Mouse (Mus musculus) telencephalon, adult 2 months (tissue): ENCODE results near the gene Npas3.
A peak's percentile ranks its signal among the peaks of the same experiment; 100 is the strongest.

Source experiments
- DNase-seq: peaks from one replicate; pipeline ENCODE4 v3.0.0-alpha.2; 2011; ENCODE audit warnings: low read depth, low spot score

The Npas3 gene

DNA sequence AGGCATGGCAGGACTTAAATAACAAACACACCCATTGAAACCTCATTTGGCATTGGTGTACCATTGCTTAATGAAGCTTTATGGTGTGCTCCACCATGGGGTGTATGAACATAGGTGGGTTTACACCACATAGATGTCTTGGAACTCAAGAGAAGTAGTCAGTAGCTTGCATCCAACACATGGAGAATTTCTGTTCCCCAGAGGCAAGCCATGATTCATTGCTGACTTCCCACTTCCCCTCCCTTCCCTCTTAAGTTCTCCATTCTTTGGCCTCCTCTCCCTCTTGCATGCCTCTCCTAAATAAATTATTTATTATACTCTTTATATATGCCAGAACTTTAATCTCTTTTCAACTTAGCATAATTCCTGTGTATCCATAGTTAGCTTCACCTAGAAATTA lies 611.7 kb downstream of the Npas3 start:
- no peak for DNase-seq

- DNase-seq, result no peak
These were observed 613.8 kb downstream of the Npas3 start for GRCm38 (mm10) chr12:53862281-53862680.

DNA sequence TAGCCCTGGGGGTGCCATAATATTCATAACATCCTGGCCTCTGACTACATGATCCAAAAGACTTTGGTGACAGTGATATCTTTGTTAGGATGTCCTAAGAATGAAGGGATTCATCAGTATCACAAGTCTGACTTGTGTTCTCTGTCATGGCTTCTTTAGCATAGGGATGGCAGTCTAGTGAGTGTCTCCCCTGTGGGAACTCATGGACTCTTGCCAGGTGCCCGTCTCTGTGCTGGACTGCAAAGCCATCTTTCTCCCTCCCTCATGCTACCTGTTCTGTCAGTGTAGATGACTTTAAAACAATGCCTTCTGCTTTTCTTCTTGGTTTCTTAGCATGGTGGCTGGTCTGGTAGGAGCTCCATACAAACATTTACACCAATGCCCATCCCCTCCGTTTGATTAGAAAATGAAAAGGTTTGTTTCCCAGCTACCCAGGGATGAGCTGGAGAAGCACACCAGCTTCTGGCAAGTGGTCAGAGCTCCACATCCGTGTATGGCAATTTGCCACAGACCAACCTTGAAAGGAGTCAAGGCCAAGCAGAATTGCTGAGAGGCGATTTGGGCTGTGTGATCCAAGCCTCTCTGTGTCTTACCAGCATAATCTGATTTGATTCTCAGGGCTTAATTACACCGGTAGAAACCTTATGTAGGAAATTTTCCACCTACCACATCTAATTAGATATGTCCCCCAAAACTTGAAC lies 616.1 kb downstream of the Npas3 start:
- no peak for DNase-seq

- no peak for DNase-seq
These were observed 617.2 kb downstream of the Npas3 start for GRCm38 (mm10) chr12:53865691-53866090.

DNA sequence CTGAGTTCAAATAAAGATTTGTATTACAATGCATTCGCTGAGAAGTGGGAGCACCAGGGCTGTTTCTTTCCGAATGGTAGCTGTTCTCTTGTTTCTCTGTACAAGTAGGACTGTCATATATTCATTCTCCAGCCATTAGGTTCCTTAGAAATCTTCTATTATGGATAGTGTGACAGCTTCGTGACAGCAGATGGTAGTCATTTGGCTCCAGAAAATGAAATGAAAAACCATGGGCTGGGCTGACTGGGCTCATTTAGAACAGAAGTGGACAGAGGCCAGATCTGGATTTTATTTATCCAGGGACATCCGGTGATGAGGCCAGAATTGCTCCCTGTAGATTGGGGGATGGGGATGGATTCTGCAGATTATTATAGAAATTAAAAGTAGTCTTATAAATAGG lies 621.5 kb downstream of the Npas3 start:
- DNase-seq, result no peak

DNA sequence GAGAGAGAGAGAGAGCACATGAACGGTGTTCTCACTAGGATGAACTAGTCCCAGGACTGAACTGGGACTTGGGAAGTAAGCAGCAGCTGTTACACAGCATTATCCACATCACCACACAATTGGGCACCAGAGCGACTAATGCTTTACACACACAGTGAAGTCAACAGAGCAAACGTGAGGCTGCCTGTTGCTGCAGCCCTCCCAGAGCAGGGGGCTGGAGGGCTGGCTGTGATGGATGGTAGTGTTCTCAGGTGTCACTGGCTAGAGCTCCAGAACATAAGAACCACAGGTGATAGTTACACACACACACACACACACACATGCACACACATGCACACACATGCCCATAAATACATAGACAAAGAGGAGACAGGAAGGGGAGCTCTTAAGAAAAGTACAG lies 626.7 kb downstream of the Npas3 start:
- no peak for DNase-seq

- no peak for DNase-seq
These were observed 628.2 kb downstream of the Npas3 start for GRCm38 (mm10) chr12:53876693-53877092.

DNA sequence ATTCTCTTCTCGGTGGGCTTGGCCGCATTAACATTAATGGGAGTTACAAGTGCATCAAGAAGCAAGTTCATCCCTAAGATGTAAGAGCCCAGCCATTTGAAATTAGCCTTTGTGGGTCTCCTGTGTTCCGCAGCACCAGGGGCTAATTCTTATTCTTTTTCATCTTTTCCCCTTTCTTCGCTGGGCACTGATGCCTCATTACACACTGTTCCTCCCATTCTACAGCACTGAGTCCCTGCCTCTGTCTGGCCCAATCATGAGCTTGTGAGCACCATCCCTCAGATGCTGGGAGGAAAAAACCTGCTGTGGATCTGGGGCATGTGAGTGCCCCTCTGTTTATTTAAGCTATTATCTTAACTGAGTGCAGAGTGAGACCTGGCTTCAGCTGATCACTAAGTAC lies 633.2 kb downstream of the Npas3 start:
- no peak for DNase-seq

DNA sequence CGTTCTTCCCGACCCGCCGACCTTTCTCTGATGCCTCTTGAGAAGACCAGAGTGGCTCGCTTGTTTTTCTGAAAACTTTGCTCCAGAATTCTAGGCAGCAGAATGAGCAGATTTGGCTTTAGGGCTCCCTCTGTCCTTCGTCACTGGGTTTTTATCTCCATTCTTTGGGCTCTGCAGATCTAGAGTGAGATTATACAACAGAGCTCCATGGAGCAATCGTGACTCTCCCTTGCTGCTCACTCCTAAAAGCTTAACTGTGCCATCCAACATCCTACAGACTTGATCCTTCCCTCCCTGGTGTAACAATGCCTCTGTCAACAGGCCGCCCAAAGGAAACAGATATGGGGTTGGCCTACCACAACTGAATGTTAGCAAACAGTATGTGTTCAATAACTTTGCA lies 634.4 kb downstream of the Npas3 start:
- no peak for DNase-seq

GRCm38 (mm10) chr12:53888624-53889023 lies 640.1 kb downstream of the Npas3 start:
- DNase-seq, result no peak

- no peak for DNase-seq
These were observed 647.4 kb downstream of the Npas3 start for GRCm38 (mm10) chr12:53895909-53896308.

- peak; percentile 9 for DNase-seq
These were observed 660.3 kb downstream of the Npas3 start for GRCm38 (mm10) chr12:53908761-53909160.

DNA sequence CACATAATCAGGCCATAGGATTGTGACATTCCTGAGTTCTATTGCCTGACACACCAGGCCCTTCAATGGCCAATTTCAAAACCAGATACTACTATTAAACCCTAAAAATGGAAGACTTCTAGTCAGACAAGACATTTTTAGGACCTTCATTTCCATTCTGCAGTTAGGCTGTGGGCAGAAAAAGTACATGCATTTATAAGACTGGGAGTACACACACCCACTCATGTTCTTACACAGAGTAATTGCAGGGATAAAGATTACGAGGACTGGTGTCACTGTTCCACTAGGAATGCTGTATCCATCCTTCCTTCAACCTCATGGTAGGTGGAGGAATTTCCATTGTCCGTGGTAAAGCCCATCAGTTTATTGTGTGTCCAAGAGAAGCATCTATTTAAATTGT lies 661.7 kb downstream of the Npas3 start:
- peak; percentile 40 for DNase-seq

DNA sequence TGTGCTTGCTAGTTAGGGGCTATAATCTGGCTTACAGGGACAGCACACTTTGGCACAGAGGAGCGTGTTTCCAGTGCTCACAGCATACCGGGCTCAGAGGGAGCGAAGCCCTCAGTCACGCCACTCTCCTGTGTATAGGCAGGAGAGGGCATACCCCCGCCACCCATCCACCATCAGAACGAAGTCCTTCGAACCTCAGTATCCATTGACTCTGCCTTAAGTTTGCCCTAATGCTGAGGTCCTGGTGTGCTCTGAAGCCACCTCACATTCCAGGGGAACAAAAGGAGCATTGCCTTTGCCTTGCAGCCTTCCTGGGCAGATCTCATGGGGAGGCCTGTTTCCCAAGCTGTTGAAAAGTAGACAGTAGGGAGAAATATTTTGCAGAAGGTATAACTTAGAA lies 673.7 kb downstream of the Npas3 start:
- DNase-seq, result no peak

DNA sequence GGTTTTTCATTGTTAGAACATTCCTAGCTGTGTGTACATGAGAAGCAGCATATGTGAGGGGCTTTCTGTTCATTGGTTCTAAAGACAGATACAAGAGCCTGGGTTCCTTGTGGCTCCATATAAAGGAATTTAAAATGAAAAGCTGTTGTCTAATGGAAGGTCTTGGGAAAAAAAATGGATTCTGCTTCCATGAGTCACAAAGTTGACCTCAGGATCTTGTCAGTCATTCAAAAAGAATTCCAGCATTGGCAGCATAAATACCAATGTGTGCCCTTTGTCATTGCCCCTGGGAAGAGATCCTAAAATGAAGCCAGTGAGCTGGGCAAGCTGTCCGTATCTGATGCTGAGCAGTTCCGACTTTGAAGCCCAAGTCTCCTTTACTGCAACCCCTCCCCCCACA lies 700.3 kb downstream of the Npas3 start:
- DNase-seq, result no peak

GRCm38 (mm10) chr12:53962004-53962403 lies 713.5 kb downstream of the Npas3 start:
- DNase-seq, result no peak

DNA sequence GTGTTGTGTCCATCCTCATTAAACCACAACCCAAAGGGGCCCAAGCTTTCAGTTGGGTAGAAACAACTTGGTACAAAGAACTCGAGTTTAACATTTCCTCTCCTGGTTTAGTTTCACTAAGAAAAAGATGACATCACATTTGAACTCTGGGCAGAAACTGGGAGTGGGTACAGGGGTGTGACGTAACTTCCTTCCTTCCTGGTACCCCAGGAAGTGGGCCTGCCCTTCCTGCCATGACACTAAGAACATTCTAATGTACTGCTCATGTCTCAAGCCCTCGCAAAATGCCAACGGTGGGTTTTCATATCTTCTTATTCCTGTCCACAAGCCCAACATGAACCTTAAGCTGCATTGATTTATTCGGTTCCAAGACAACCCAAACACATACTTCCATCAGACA lies 715.1 kb downstream of the Npas3 start:
- DNase-seq, result no peak

DNA sequence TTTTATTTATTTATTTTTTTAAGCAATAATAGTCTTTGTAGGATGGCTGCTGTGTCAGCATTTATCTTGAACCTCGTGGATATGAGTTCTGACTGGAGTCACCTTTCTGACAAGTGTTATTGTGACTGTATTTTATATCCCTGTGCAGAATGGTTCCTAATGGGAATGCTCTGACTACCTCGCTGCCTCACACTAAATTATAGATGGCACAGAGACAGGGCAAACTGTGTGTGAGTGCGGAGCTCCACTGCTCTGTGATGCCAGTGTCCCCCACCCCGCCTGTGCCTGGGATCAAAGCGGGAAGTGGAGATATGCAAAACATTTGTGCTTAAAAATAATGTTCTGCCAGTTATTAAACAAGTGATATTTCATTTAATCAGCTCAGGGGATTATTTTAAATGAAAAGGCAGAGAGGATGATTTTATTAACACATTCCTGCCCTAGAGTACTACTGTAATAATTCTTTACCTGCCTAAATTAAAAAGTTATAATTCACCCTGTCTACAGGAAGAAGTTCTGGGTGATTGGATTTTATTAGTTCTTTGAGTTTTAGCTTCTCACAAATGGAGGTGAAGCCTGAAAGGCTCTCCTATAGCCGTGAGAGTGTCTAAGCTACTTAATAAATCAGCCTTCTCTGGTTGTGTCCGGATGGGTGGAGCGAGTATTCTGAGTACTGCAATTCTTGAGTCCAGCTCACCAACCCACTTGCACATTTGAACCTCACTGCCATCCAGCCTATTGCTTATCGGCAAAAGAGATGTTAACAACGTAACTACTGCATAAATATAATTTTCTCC lies 721.1 kb downstream of the Npas3 start:
- DNase-seq, result no peak

- DNase-seq, result no peak
These were observed 722.2 kb downstream of the Npas3 start for GRCm38 (mm10) chr12:53970721-53971120.

- no peak for DNase-seq
These were observed 724.9 kb downstream of the Npas3 start for GRCm38 (mm10) chr12:53973414-53973813.

DNA sequence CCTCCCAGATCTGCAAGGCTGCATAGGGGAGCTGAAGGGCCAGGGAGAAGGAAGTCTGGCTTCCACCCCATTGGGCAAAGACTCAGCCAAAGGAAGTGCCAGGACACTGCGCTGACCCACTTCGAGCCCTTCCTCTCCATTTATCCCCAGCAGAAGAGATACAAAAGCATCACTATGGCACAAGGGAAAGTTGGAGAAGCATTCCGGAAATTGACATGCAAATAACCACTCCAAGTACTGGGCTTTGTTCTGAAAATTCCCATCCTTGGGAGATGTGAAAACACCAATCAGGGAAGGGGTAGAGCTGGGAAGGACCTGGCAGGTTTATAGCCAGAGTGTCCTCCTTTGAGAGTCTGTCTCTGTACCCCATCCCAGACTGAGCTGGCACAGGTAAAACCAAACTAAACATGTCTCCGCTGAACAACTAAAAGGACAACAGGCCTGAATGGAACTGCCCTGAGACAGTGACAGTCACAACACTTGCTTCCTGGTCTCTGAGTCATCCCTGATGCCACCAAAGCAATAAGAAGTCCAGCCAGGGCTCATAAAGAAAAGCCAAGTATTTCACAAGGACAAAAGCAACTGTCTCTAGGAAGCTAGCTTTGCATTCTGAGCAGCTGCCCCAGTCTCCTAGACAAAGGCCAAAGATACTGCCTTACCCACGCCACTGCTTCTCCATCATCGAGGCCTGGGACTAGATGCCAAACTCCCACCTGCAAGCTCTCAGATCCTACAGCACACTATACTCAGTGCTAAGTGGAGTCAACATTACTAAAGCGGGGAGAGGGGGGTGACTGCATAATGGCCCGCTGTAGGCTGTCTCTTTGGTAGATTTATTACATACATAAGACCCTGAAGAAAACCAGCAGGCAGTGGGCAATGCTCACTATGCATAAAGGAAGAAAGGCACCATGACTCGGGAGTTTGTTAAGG lies 733.4 kb downstream of the Npas3 start:
- DNase-seq, result no peak

GRCm38 (mm10) chr12:53983946-53984345 lies 735.5 kb downstream of the Npas3 start:
- DNase-seq, result no peak
